In genomic region chr8:83715031-83715690, GRCm38 (mm10) we compare ENCODE assay signal across 8 mouse cellular contexts. TPM values are rescaled to one million over a fixed set of nuclear protein-coding genes. Genes with fewer than 3 reads are reported as not detected.
DNase-seq lines count a peak whose midpoint lies in the region; ATAC-seq and TF ChIP-seq lines count a peak whose summit lies in the region.

TSS of gene Ddx39 (plus strand) at chr8:83715177.

- DNase-seq in MEL (ENCODE audit: low read depth, low spot score) = peak; percentile 99
- DNase-seq in cerebellum, adult 2 months = peak; percentile 96 to 98
- DNase-seq in forebrain, postnatal 0 days = peak; percentile 97
- DNase-seq in heart, postnatal 4 days = peak; percentile 95
- peak; percentile 97 to 99 for DNase-seq in layer of hippocampus, adult 8-10 months (ENCODE audit: low spot score in 2 of 2)
- peak; percentile 96 for DNase-seq in ovary, adult 18-20 months (ENCODE audit: low spot score)
- DNase-seq in thymus, postnatal 0 days (ENCODE audit: low spot score) = peak; percentile 98

- TF ChIP-seq CTCF in MEL (IDR thresholded peaks at IDR 0.05 in 2 of 3, conservative IDR thresholded peaks at IDR 0.05 in 1 of 3; ENCODE audit: control insufficient read depth in 1 of 3, insufficient read depth in 1 of 3, low read depth in 2 of 3, low read length in 3 of 3, poor library complexity in 1 of 3, severe bottlenecking in 1 of 3) = no peak
- no peak for TF ChIP-seq CTCF in cerebellum, adult 2 months (IDR thresholded peaks at IDR 0.05; ENCODE audit: borderline replicate concordance, insufficient read depth, low read depth, low read length)
- TF ChIP-seq CTCF in forebrain, postnatal 0 days (IDR thresholded peaks at IDR 0.05; ENCODE audit: low read depth) = 0 out of 2 replicates have a peak, but pooled peaks have one; percentile 22

- peak in 1 of 2 experiments; percentile 34; a peak in 2 of 4 replicates for TF ChIP-seq EP300 in MEL (IDR thresholded peaks at IDR 0.05; ENCODE audit: low read depth in 1 of 2, low read length in 2 of 2)

- peak within 1 kb of the TSS; percentile 89 to 99 for H3K4me3 ChIP-seq in MEL (ENCODE audit: control insufficient read depth in 1 of 2, insufficient read depth in 1 of 2, low read depth in 2 of 2, low read length in 2 of 2)
- peak within 1 kb of the TSS; percentile 75 for H3K4me3 ChIP-seq in cerebellum, adult 2 months (replicated peaks; ENCODE audit: insufficient read depth, low read depth, low read length)
- H3K4me3 ChIP-seq in forebrain, postnatal 0 days (ENCODE audit: low read depth, low read length) = peak within 1 kb of the TSS; percentile 93
- H3K4me3 ChIP-seq in lung, embryonic 15.5 days = peak within 1 kb of the TSS; percentile 75

- H3K27me3 ChIP-seq in MEL (ENCODE audit: control insufficient read depth in 1 of 2, insufficient read depth in 2 of 2, low read length in 2 of 2) = no peaks in the 10 kb centered on the region
- no peaks in the 10 kb centered on the region for H3K27me3 ChIP-seq in cerebellum, adult 2 months (ENCODE audit: control insufficient read depth, insufficient read depth, low read length)
- H3K27me3 ChIP-seq in forebrain, postnatal 0 days (ENCODE audit: insufficient read depth, low read length) = no peaks in the 10 kb centered on the region
- H3K27me3 ChIP-seq in lung, embryonic 15.5 days = no peaks in the 10 kb centered on the region

- WGBS in cerebellum, adult 2 months = under 1% methylated on average over 63 of the region's 63 CpGs
- under 1% methylated on average over 63 of the region's 63 CpGs for WGBS in forebrain, postnatal 0 days
- whole genome bisulfite sequencing in lung, embryonic 15.5 days = under 1% methylated on average over 63 of the region's 63 CpGs

- no peak for TF ChIP-seq RAD21 in MEL (IDR thresholded peaks at IDR 0.05; ENCODE audit: low read depth, low read length)

- H3K9me3 ChIP-seq in MEL (replicated peaks; ENCODE audit: insufficient read depth, low read length) = no peaks in the 10 kb centered on the region
- H3K9me3 ChIP-seq in forebrain, postnatal 0 days (ENCODE audit: low read length) = no peaks in the 10 kb centered on the region
- no peaks in the 10 kb centered on the region for H3K9me3 ChIP-seq in lung, embryonic 15.5 days

- peak; percentile 88 to 98 for TF ChIP-seq POLR2A in MEL (IDR thresholded peaks at IDR 0.05; ENCODE audit: control insufficient read depth in 1 of 2, insufficient read depth in 1 of 2, low read depth in 1 of 2, low read length in 2 of 2, poor library complexity in 1 of 2)
- peak; percentile 86 for TF ChIP-seq POLR2A in cerebellum, adult 2 months (IDR thresholded peaks at IDR 0.05; ENCODE audit: borderline replicate concordance, insufficient read depth, low read length)

- peaks cover 8 to 15% of the 10 kb centered on the region in 2 experiments for H3K36me3 ChIP-seq in MEL (ENCODE audit: control insufficient read depth in 1 of 2, insufficient read depth in 2 of 2, low read length in 2 of 2)
- H3K36me3 ChIP-seq in forebrain, postnatal 0 days (ENCODE audit: insufficient read depth) = peaks cover 15% of the 10 kb centered on the region
- H3K36me3 ChIP-seq in lung, embryonic 15.5 days = peaks cover 9% of the 10 kb centered on the region

- H3K4me2 ChIP-seq in forebrain, postnatal 0 days (ENCODE audit: low read depth) = peak within 1 kb of the TSS; percentile 85
- H3K4me2 ChIP-seq in lung, embryonic 15.5 days = peak within 1 kb of the TSS; percentile 80

- peak within 1 kb of the TSS; percentile 95 for H3K9ac ChIP-seq in MEL (ENCODE audit: control insufficient read depth, low read depth, low read length, poor library complexity, severe bottlenecking)
- peak within 1 kb of the TSS; percentile 81 for H3K9ac ChIP-seq in forebrain, postnatal 0 days
- H3K9ac ChIP-seq in lung, embryonic 15.5 days = peak within 1 kb of the TSS; percentile 81

- H3K27ac ChIP-seq in MEL (ENCODE audit: control insufficient read depth, low read depth, low read length) = peak within 1 kb of the TSS; percentile 87
- peak within 1 kb of the TSS; percentile 71 for H3K27ac ChIP-seq in cerebellum, adult 2 months (ENCODE audit: insufficient read depth, low read length)
- H3K27ac ChIP-seq in forebrain, postnatal 0 days (ENCODE audit: low read depth, low read length) = peak within 1 kb of the TSS; percentile 95
- peak within 1 kb of the TSS; percentile 92 for H3K27ac ChIP-seq in lung, embryonic 15.5 days

- H3K4me1 ChIP-seq in MEL (ENCODE audit: control insufficient read depth in 1 of 2, insufficient read depth in 2 of 2, low read length in 2 of 2) = peaks cover 7 to 12% of the 10 kb centered on the region in 2 experiments
- H3K4me1 ChIP-seq in cerebellum, adult 2 months (ENCODE audit: control insufficient read depth, insufficient read depth, low read length) = 0 out of 2 replicates have a peak, but pooled peaks cover 3% of the 10 kb centered on the region
- peaks cover 12% of the 10 kb centered on the region for H3K4me1 ChIP-seq in forebrain, postnatal 0 days (ENCODE audit: insufficient read depth)
- H3K4me1 ChIP-seq in lung, embryonic 15.5 days = peaks cover 17% of the 10 kb centered on the region

- peaks cover 47% of the 10 kb centered on the region for H3K79me2 ChIP-seq in MEL (ENCODE audit: control insufficient read depth, insufficient read depth, low read length, poor library complexity)

- peak; percentile 100 for ATAC-seq in forebrain, postnatal 0 days
- ATAC-seq in lung, embryonic 15.5 days (ENCODE audit: borderline replicate concordance, extremely low read depth, low FRiP score, low TSS enrichment) = peak; percentile 99

TF ChIP-seq in MEL, 35 proteins besides CTCF, POLR2A, EP300 and RAD21:
- TF ChIP-seq SIN3A (IDR thresholded peaks at IDR 0.05; ENCODE audit: low read length) (peak; percentile 79), POLR2AphosphoS2 (IDR thresholded peaks at IDR 0.05; ENCODE audit: low read length) (peak; percentile 92), NRF1 (IDR thresholded peaks at IDR 0.05; ENCODE audit: insufficient read depth, low read depth, low read length, poor library complexity, severe bottlenecking) (peak; percentile 88), MYC (IDR thresholded peaks at IDR 0.05; ENCODE audit: low read depth, low read length) (peak; percentile 70; the same call in 1 of the 2 replicates), MAZ (IDR thresholded peaks at IDR 0.05; ENCODE audit: low read depth, low read length) (no peak), ZMIZ1 (IDR thresholded peaks at IDR 0.05; ENCODE audit: low read depth, low read length) (peak; percentile 2), UBTF (IDR thresholded peaks at IDR 0.05; ENCODE audit: borderline replicate concordance, insufficient read depth, low read depth, low read length) (no peak), USF2 (IDR thresholded peaks at IDR 0.05; ENCODE audit: borderline replicate concordance in 1 of 2, insufficient read depth in 1 of 2, low read depth in 1 of 2, low read length in 2 of 2) (peak; percentile 24 to 69; a peak in 3 of 4 replicates), TBP (IDR thresholded peaks at IDR 0.05; ENCODE audit: low read depth, low read length) (peak; percentile 90), CHD2 (IDR thresholded peaks at IDR 0.05; ENCODE audit: low read length) (peak; percentile 82), MEF2A (IDR thresholded peaks at IDR 0.05; ENCODE audit: extremely low read depth, insufficient replicate concordance, low read depth, low read length, poor library complexity, severe bottlenecking) (no peak), MYB (IDR thresholded peaks at IDR 0.05; ENCODE audit: low read depth, low read length) (peak; percentile 95), MAX (IDR thresholded peaks at IDR 0.05; ENCODE audit: low read length) (peak; percentile 81; the same call in 1 of the 2 replicates), HCFC1 (IDR thresholded peaks at IDR 0.05; ENCODE audit: low read depth, low read length) (peak; percentile 81), NELFE (IDR thresholded peaks at IDR 0.05; ENCODE audit: low read depth, low read length) (peak; percentile 95), SMC3 (IDR thresholded peaks at IDR 0.05; ENCODE audit: low read depth, low read length) (no peak), JUND (IDR thresholded peaks at IDR 0.05; ENCODE audit: low read depth, low read length) (no peak), TCF12 (IDR thresholded peaks at IDR 0.05; ENCODE audit: low read depth, low read length) (peak; percentile 10; the same call in 1 of the 2 replicates), ELF1 (IDR thresholded peaks at IDR 0.05; ENCODE audit: low read depth, low read length) (peak; percentile 76), GATA1 (IDR thresholded peaks at IDR 0.05; ENCODE audit: low read depth, low read length) (peak; percentile 23; the same call in 1 of the 2 replicates), MXI1 (IDR thresholded peaks at IDR 0.05; ENCODE audit: low read depth, low read length) (peak; percentile 76), BHLHE40 (IDR thresholded peaks at IDR 0.05; ENCODE audit: borderline replicate concordance, low read depth, low read length) (peak; percentile 99; the same call in 1 of the 2 replicates), USF1 (IDR thresholded peaks at IDR 0.05; ENCODE audit: low read depth, low read length) (peak; percentile 96)

RNA-seq across cellular contexts. Expression of gene Ddx39, which starts in this region (rescaled TPM):
- total RNA-seq in MEL (2012; rRNA removed) = 279 and 361 TPM in 2 replicates
- 100 to 1,000 TPM; 272 to 304 TPM for polyA plus RNA-seq in MEL (2012; ENCODE audit: insufficient read depth in 1 of 2, insufficient read length in 2 of 2, low read depth in 1 of 2, low replicate concordance in 2 of 2, missing spikeins in 1 of 2)
- polyA plus RNA-seq in cerebellum, adult 2 months (2012; rRNA removed) = 30.0 and 31.5 TPM in 2 replicates
- 54.1 and 58.4 TPM in 2 replicates for total RNA-seq in forebrain, postnatal 0 days (2014; rRNA removed)
- 76.3 and 79.5 TPM in 2 replicates for polyA plus RNA-seq in forebrain, postnatal 0 days (2015; fragmentation: Nextera tagmentation; extraction: Ambion mirVana)
- 10 to 100 TPM; 68.1 to 69.0 TPM for total RNA-seq in heart, postnatal 4 days (2021)
- total RNA-seq in layer of hippocampus, adult 8-10 months (2022) = 10 to 100 TPM; 17.4 to 19.4 (median 19.0) TPM
- polyA plus RNA-seq in lung, embryonic 15.5 days (2015; fragmentation: Nextera tagmentation; extraction: Ambion mirVana) = 186 and 187 TPM in 2 replicates
- 325 and 328 TPM in 2 replicates for polyA plus RNA-seq in thymus, postnatal 0 days (2015; fragmentation: Nextera tagmentation; extraction: Ambion mirVana)

Comparison
In these comparisons a context has a peak if more than half of its experiments do, and no peak if none do; other contexts are left out.
1. Peak in every context shown above with its lines: DNase-seq, ATAC-seq, H3K4me3 ChIP-seq and H3K27ac ChIP-seq.